Mouse (Mus musculus): ENCODE results near the gene Mael. TPM values are rescaled to one million over a fixed set of nuclear protein-coding genes. Genes with fewer than 3 reads are reported as not detected.

Mael gene
- not detected for polyA plus RNA-seq (2017; shearing (Covaris generic))

DNA sequence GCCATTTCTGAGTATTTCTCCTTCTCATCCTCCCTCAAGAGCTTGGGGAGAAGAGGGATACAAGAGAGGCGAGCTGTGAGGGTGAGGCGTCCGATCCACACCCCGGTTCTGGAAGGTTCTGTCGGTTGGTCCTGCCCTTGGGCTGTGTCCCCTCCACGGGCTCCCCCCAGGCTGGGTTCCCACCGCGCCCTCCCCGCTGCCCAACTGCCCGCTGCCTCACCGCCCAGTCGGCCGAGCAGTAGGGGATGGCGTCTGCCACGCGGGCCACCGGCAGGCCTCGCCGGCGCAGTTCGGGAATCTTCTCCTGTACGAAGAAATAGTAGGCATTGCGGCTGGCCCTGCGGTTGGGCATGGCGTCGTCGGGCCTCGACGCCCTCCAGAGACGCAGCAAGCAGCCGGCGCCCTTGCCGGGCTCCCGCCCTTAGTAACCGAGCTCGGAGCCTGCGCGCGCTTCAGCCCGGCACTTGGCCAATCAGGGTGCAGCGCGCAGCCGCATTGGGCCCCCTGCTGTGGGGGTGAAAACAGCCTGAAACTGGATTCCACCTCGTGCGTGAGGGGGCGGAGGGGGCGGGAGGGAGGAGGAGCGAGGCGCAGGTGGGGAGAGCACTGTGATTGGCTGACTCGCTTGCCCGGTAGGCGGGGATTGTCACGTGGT is at the start of gene Mael:
Mael (minus strand) TSS at position 433 of the 655 bp plus-strand sequence.

DNA sequence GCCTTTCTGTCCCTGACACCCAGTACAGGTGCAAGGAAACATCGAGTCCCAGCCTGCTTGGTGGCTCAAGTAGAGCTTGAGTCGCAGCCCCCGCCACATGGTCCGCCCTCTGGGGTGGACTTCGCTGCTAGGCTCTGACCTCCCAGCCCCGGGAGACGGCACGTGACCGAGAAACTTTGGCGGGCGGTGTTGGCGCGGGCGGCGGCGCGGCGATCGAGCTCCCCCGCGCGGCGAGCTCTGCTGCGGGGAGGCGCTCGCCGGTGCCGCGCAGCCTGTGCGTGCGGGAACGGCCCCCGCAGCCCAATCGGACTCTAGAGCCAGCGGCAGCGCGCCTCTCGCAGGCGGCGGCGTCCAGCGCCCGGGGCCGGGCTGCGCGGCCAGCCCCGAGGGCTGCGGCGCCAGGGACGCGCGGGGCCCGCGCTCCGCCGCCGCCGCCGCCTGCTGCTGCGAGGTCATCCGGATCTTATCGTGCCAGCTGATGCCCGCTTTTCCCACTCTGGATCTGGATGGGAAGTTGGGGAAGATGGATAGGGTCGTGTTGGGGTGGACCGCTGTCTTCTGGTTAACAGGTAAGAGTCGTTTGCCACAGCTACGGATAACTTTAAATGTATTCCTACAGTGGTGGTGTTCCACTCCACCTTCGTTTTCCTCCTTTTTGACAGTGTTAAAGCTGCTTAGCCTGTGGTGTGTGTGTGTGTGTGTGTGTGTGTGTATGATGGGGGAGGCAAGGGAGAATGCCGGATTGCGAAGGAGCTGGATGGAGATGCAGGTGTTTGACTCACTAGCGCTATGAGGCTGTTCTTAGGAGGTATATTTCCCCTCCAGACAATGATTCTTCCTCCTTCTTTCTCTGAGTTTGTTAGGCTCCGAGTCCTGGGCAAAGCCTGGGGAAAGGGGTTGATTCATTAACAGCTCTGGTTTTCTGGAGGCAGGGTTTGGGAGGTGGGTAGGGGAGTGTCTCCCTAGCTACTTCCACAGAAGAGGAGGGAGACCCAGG is 15.6 kb upstream of the Mael start, which contains the start of gene Ildr2:
Ildr2 (plus strand) TSS at position 242 of the 997 bp plus-strand sequence.

Other genes with a start within 250 kb of the Mael start
- gene Pou2f1, start 236.1 kb downstream of the Mael start, polyA plus RNA-seq (2017; shearing (Covaris generic)), result 10 to 100 TPM; 17.3 to 24.7 TPM
- under 1 TPM in 1 of 2 experiments, not detected in 1; 0.95 TPM for gene Dusp27, start 110.8 kb downstream of the Mael start, polyA plus RNA-seq (2017; shearing (Covaris generic))
- 1 to 10 TPM in 1 of 2 experiments, not detected in 1; 1.0 TPM for gene Gpa33, start 108.5 kb downstream of the Mael start, polyA plus RNA-seq (2017; shearing (Covaris generic))
- gene Ildr2, start 15.4 kb upstream of the Mael start, polyA plus RNA-seq (2017; shearing (Covaris generic)), result not detected
- 10 to 100 TPM; 34.5 to 49.1 TPM for gene Tada1, start 140.3 kb upstream of the Mael start, polyA plus RNA-seq (2017; shearing (Covaris generic))
- gene Pogk, start 171.1 kb upstream of the Mael start, polyA plus RNA-seq (2017; shearing (Covaris generic)), result 1 to 10 TPM; 5.8 to 9.3 TPM